Mouse (Mus musculus): ENCODE measurements around the gene Ubn2. TPM values are rescaled to one million over a fixed set of nuclear protein-coding genes. Genes with fewer than 3 reads are reported as not detected.

The Ubn2 gene
- total and polyA plus RNA-seq, 2 experiments = 2.9 to 7.9 TPM

- peak; percentile 81 for DNase-seq (ENCODE audit: extremely low read depth, low read depth, low spot score)
- H3K4me1 ChIP-seq (ENCODE audit: control insufficient read depth, insufficient read depth, low read length) = peaks cover 7% of the 10 kb centered on the region
- 36% methylated on average over 5 of the region's 5 CpGs for WGBS
- H3K9ac ChIP-seq (ENCODE audit: low read depth, low read length) = peak overlapping the region; percentile 25; the same call in 1 of the 2 replicates
- H3K4me3 ChIP-seq (ENCODE audit: insufficient read depth, low read depth, low read length) = no peak overlapping the region
- H3K27ac ChIP-seq (replicated peaks; ENCODE audit: insufficient read depth, low read depth, low read length) = peak overlapping the region; percentile 55
- no peaks in the 10 kb centered on the region for H3K79me2 ChIP-seq (ENCODE audit: control insufficient read depth, insufficient read depth, low read length)
- TF ChIP-seq POLR2A (IDR thresholded peaks at IDR 0.05; ENCODE audit: extremely low read depth, insufficient read depth, low read length) (no peak), CTCF (IDR thresholded peaks at IDR 0.05; ENCODE audit: low read depth, low read length) (peak; percentile 31; the same call in 1 of the 2 replicates)
- no peaks in the 10 kb centered on the region for H3K36me3 ChIP-seq (ENCODE audit: control insufficient read depth, insufficient read depth, low read length)
- no peaks in the 10 kb centered on the region for H3K27me3 ChIP-seq (ENCODE audit: control insufficient read depth, insufficient read depth, low read length)
These were observed 97.6 kb downstream of the Ubn2 start for GRCm38 (mm10) chr6:38531211-38531820.

GRCm38 (mm10) chr6:38532500-38533420 is 99.0 kb downstream of the Ubn2 start:
- TF ChIP-seq POLR2A (IDR thresholded peaks at IDR 0.05; ENCODE audit: extremely low read depth, insufficient read depth, low read length) = no peak
- H3K4me1 ChIP-seq (ENCODE audit: control insufficient read depth, insufficient read depth, low read length) = peaks cover 7% of the 10 kb centered on the region
- H3K27me3 ChIP-seq (ENCODE audit: control insufficient read depth, insufficient read depth, low read length) = no peaks in the 10 kb centered on the region
- H3K9ac ChIP-seq (ENCODE audit: low read depth, low read length) = peak overlapping the region; percentile 67
- no peaks in the 10 kb centered on the region for H3K79me2 ChIP-seq (ENCODE audit: control insufficient read depth, insufficient read depth, low read length)
- whole genome bisulfite sequencing = 12% methylated on average over 25 of the region's 25 CpGs
- H3K27ac ChIP-seq (replicated peaks; ENCODE audit: insufficient read depth, low read depth, low read length) = peak overlapping the region; percentile 78
- peak; percentile 26 for DNase-seq (ENCODE audit: extremely low read depth, low read depth, low spot score)
- H3K36me3 ChIP-seq (ENCODE audit: control insufficient read depth, insufficient read depth, low read length) = no peaks in the 10 kb centered on the region
- peak overlapping the region; percentile 39 for H3K4me3 ChIP-seq (ENCODE audit: insufficient read depth, low read depth, low read length)

GRCm38 (mm10) chr6:38533428-38534405 is 100.0 kb downstream of the Ubn2 start, which contains the start of gene Fmc1:
Gene Fmc1 (plus strand): TSS chr6:38533502.
- no peaks in the 10 kb centered on the region for H3K79me2 ChIP-seq (ENCODE audit: control insufficient read depth, insufficient read depth, low read length)
- no peaks in the 10 kb centered on the region for H3K27me3 ChIP-seq (ENCODE audit: control insufficient read depth, insufficient read depth, low read length)
- H3K4me3 ChIP-seq (ENCODE audit: insufficient read depth, low read depth, low read length) = peak within 1 kb of the TSS; percentile 88
- peaks cover 7% of the 10 kb centered on the region for H3K4me1 ChIP-seq (ENCODE audit: control insufficient read depth, insufficient read depth, low read length)
- peak; percentile 98 for DNase-seq (ENCODE audit: extremely low read depth, low read depth, low spot score)
- H3K9ac ChIP-seq (ENCODE audit: low read depth, low read length) = peak within 1 kb of the TSS; percentile 67
- no peaks in the 10 kb centered on the region for H3K36me3 ChIP-seq (ENCODE audit: control insufficient read depth, insufficient read depth, low read length)
- TF ChIP-seq POLR2A (IDR thresholded peaks at IDR 0.05; ENCODE audit: extremely low read depth, insufficient read depth, low read length) (0 out of 2 replicates have a peak, but pooled peaks have one; percentile 21), CTCF (IDR thresholded peaks at IDR 0.05; ENCODE audit: low read depth, low read length) (no peak)
- H3K27ac ChIP-seq (replicated peaks; ENCODE audit: insufficient read depth, low read depth, low read length) = peak within 1 kb of the TSS; percentile 78
- WGBS = 2% methylated on average over 41 of the region's 41 CpGs

- peak overlapping the region; percentile 93 for H3K27ac ChIP-seq (replicated peaks; ENCODE audit: insufficient read depth, low read depth, low read length)
- no peaks in the 10 kb centered on the region for H3K27me3 ChIP-seq (ENCODE audit: control insufficient read depth, insufficient read depth, low read length)
- peak overlapping the region; percentile 88 for H3K4me3 ChIP-seq (ENCODE audit: insufficient read depth, low read depth, low read length)
- no peaks in the 10 kb centered on the region for H3K79me2 ChIP-seq (ENCODE audit: control insufficient read depth, insufficient read depth, low read length)
- H3K36me3 ChIP-seq (ENCODE audit: control insufficient read depth, insufficient read depth, low read length) = peaks cover 2% of the 10 kb centered on the region; the same call in 1 of the 2 replicates
- peaks cover 7% of the 10 kb centered on the region for H3K4me1 ChIP-seq (ENCODE audit: control insufficient read depth, insufficient read depth, low read length)
- WGBS = under 1% methylated on average over 53 of the region's 53 CpGs
- peak overlapping the region; percentile 95 for H3K9ac ChIP-seq (ENCODE audit: low read depth, low read length)
- TF ChIP-seq POLR2A (IDR thresholded peaks at IDR 0.05; ENCODE audit: extremely low read depth, insufficient read depth, low read length) = peak; percentile 54
- peak; percentile 91 for TF ChIP-seq CTCF (IDR thresholded peaks at IDR 0.05; ENCODE audit: low read depth, low read length)
- peak; percentile 75 for DNase-seq (ENCODE audit: extremely low read depth, low read depth, low spot score)
These were observed 101.1 kb downstream of the Ubn2 start for GRCm38 (mm10) chr6:38534640-38535365.

GRCm38 (mm10) chr6:38535366-38535690 is 101.6 kb downstream of the Ubn2 start:
- no peak for DNase-seq (ENCODE audit: extremely low read depth, low read depth, low spot score)
- 0% methylated on average over 9 of the region's 9 CpGs for whole genome bisulfite sequencing
- no peaks in the 10 kb centered on the region for H3K27me3 ChIP-seq (ENCODE audit: control insufficient read depth, insufficient read depth, low read length)
- peaks cover 7% of the 10 kb centered on the region for H3K4me1 ChIP-seq (ENCODE audit: control insufficient read depth, insufficient read depth, low read length)
- H3K36me3 ChIP-seq (ENCODE audit: control insufficient read depth, insufficient read depth, low read length) = peaks cover 2% of the 10 kb centered on the region; the same call in 1 of the 2 replicates
- H3K4me3 ChIP-seq (ENCODE audit: insufficient read depth, low read depth, low read length) = peak overlapping the region; percentile 88
- TF ChIP-seq POLR2A (IDR thresholded peaks at IDR 0.05; ENCODE audit: extremely low read depth, insufficient read depth, low read length) (no peak), CTCF (IDR thresholded peaks at IDR 0.05; ENCODE audit: low read depth, low read length) (no peak)
- no peaks in the 10 kb centered on the region for H3K79me2 ChIP-seq (ENCODE audit: control insufficient read depth, insufficient read depth, low read length)
- peak overlapping the region; percentile 93 for H3K27ac ChIP-seq (replicated peaks; ENCODE audit: insufficient read depth, low read depth, low read length)
- H3K9ac ChIP-seq (ENCODE audit: low read depth, low read length) = peak overlapping the region; percentile 95
